Mouse (Mus musculus) heart, adult 2 months (tissue): Measurements from ENCODE around the gene Pla2g4a. TPM values are rescaled to one million over a fixed set of nuclear protein-coding genes. Genes with fewer than 3 reads are reported as not detected.

Experiments
- DNase-seq, 2 experiments: peaks; one replicate each; pipeline ENCODE4 v3.0.0; 2021
- H3K27ac ChIP-seq: fragments of 200-600 bp; 2 replicates; pipeline ENCODE4 v1.8.1; 2022
- H3K27me3 ChIP-seq: fragments of 200-500 bp; 2 replicates; pipeline ENCODE4 v1.6.1; 2012; ENCODE audit warnings: mild to moderate bottlenecking, low read length, inconsistent platforms, mixed read lengths; ENCODE audit not compliant: control insufficient read depth, insufficient read depth
- H3K36me3 ChIP-seq: fragments of 200-500 bp; 2 replicates; pipeline ENCODE4 v1.6.1; 2012; ENCODE audit warnings: low read length, inconsistent platforms; ENCODE audit not compliant: control insufficient read depth, insufficient read depth
- H3K4me1 ChIP-seq: fragments of 200-500 bp; 2 replicates; pipeline ENCODE4 v1.6.1; 2011; ENCODE audit warnings: low read length; ENCODE audit not compliant: control insufficient read depth, insufficient read depth
- H3K4me3 ChIP-seq: fragments of 200-600 bp; 2 replicates; pipeline ENCODE4 v1.8.1; 2022
- H3K79me2 ChIP-seq: fragments of 200-500 bp; replicated peaks from 2 replicates; pipeline ENCODE4 v1.6.1; 2012; ENCODE audit warnings: mild to moderate bottlenecking, inconsistent platforms, low read length, moderate library complexity, mixed read lengths; ENCODE audit not compliant: control insufficient read depth, insufficient read depth
- H3K9ac ChIP-seq: fragments of 200-500 bp; 2 replicates; pipeline ENCODE4 v1.6.1; 2012; ENCODE audit warnings: low read depth, mild to moderate bottlenecking, control low read depth, inconsistent platforms, low read length, mixed read lengths
- CTCF ChIP-seq: fragments of 200-600 bp; IDR thresholded peaks from 2 replicates; pipeline ENCODE4 v1.8.1; 2022; ENCODE audit warnings: antibody characterized with exemption, mild to moderate bottlenecking, moderate library complexity
- EP300 ChIP-seq: fragments of 200-500 bp; IDR thresholded peaks from 2 replicates; pipeline ENCODE4 v1.6.1; 2011; ENCODE audit warnings: low read depth, low read length, control low read depth; ENCODE audit not compliant: insufficient read depth
- POLR2A ChIP-seq: fragments of 200-500 bp; IDR thresholded peaks from 2 replicates; pipeline ENCODE4 v1.6.1; 2011; ENCODE audit warnings: mild to moderate bottlenecking, low read depth, low read length, control low read depth; ENCODE audit not compliant: insufficient read depth
- WGBS: fragments of 180-500 bp; shearing (Covaris S2); methylation state at CpG from one replicate; pipeline ENCODE4 v1.1.7; 2018; 5-methylcytosine and 5-hydroxymethylcytosine counted together
- intact Hi-C: fragments of 180-260 bp; cut with DNase I; formaldehyde crosslinking; loops from one replicate; pipeline ENCODE4 v1.15.1; 2025
- polyA plus RNA-seq: library from polyadenylated mRNA; depleted of rRNA; stranded (reverse); fragments of >200 nt; gene quantifications from 2 replicates; pipeline ENCODE4 v1.2.3, GENCODE M21; 2012
- total RNA-seq, 2 experiments: library from RNA; stranded (reverse); gene quantifications; 2 replicates each; pipeline ENCODE4 v1.2.3; 2021

Pla2g4a gene
- total and polyA plus RNA-seq, 3 experiments, result 1.1 to 3.2 (median 2.3) TPM

DNA sequence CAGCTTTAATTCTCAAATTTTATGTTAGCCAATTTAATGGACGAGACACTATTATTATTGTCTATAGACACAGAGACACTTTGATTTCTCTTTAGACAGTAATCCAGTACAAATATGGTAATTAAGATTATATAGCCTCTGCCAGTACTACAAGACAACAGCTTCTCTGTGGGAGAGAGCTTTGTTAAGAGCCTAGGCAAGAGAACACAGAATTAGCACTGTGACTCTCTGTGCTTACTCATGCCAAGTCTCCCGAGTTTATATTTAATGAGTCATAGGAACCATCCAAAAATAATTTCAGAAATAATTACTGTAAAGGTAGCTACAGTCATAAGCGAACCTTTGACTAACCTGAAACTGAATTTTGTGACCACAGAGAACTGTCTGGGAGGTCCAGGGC lies 84.6 kb downstream of the Pla2g4a start:
- no peaks in the 10 kb centered on the region for H3K4me1 ChIP-seq
- 58% methylated on average over 3 of the region's 3 CpGs for WGBS
- no peaks in the 10 kb centered on the region for H3K27me3 ChIP-seq
- no peak overlapping the region for H3K9ac ChIP-seq
- intact Hi-C loops, result no loop called here
- no peaks in the 10 kb centered on the region for H3K36me3 ChIP-seq
- TF ChIP-seq EP300 (no peak), CTCF (no peak), POLR2A (no peak)
- no peak overlapping the region for H3K4me3 ChIP-seq
- no peaks in the 10 kb centered on the region for H3K79me2 ChIP-seq
- H3K27ac ChIP-seq, result no peak overlapping the region
- DNase-seq, result no peak

DNA sequence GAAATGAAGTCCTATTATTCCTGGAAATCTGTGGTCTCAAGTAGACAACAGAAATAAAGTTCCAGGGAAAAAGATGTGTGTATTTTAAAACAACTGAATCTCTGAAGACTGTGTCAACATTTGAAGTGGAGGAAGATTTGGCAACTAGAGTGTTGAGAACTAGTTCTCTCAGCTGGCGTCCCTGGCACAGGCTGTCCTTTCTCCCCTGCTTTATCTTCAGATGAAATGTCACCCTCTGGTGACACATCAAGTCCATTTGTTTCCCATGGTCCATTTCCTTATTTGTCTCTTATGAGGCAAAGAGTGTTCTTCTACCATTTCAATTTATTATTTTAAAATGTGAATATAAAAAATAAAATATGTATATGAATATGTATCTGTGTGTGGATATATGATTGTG lies 89.5 kb downstream of the Pla2g4a start:
- Histone ChIP-seq H3K36me3 (no peaks in the 10 kb centered on the region), H3K27me3 (no peaks in the 10 kb centered on the region), H3K9ac (no peak overlapping the region), H3K4me1 (no peaks in the 10 kb centered on the region; the same call in 1 of the 2 replicates), H3K79me2 (no peaks in the 10 kb centered on the region), H3K4me3 (no peak overlapping the region), H3K27ac (peak overlapping the region; percentile 21)
- DNase-seq, result no peak
- intact Hi-C loops, result no loop called here
- 36% methylated on average over 1 of the region's 1 CpGs for WGBS
- TF ChIP-seq CTCF (0 out of 2 replicates have a peak, but pooled peaks have one; percentile 6), POLR2A (no peak), EP300 (no peak)

DNA sequence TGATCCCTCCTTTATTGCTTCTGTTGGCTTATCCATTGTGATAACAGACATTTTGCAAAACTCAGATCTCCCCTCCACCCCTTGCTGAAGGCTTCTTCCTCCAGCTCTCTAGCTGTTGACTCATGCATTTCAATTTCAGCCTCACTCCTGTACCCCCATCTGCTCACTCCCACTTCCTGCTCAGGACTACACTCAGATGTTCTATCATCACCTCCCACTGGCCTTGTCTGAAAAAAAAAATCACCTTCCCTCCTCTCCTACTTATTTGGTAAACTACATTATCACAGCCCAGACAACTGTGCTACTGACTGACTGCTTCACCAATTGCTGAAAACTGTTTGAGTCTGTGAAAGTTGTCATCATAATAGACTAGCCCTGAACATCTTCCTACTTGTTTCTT lies 93.8 kb downstream of the Pla2g4a start:
- H3K36me3 ChIP-seq, result no peaks in the 10 kb centered on the region
- no peak for TF ChIP-seq EP300
- no peak for DNase-seq
- no peak overlapping the region for H3K4me3 ChIP-seq
- no peak overlapping the region for H3K9ac ChIP-seq
- H3K27ac ChIP-seq, result no peak overlapping the region
- H3K79me2 ChIP-seq, result no peaks in the 10 kb centered on the region
- intact Hi-C loops, result loop anchor here (10.0 kb wide), 1 partner anchor 87 kb away; no protein-coding TSS in a partner anchor
- H3K4me1 ChIP-seq, result no peaks in the 10 kb centered on the region; the same call in 1 of the 2 replicates
- H3K27me3 ChIP-seq, result no peaks in the 10 kb centered on the region

DNA sequence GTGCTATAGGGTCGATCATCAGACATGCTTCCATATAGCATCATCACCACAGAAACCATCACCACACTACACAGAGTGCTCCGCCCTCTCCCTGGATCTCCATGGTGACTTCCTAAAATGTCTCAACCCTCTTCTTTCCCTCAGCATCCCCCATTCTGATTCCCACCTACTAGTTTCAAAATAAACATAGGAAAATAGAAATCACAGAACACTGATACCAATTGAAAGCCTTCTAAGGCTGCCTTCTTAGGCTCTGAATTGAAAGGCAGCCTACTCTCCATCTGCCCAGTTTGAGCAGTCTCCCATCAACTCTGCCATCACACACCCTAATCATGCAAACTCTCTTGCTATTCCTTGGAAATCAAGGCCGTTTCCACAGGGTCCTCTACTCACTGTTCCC lies 94.9 kb downstream of the Pla2g4a start:
- WGBS, result 90% methylated on average over 3 of the region's 3 CpGs
- DNase-seq, result no peak
- no peak overlapping the region for H3K9ac ChIP-seq
- intact Hi-C loops, result loop anchor here (10.0 kb wide), 1 partner anchor 89 kb away; no protein-coding TSS in a partner anchor
- TF ChIP-seq POLR2A (no peak), EP300 (no peak), CTCF (no peak)
- no peak overlapping the region for H3K27ac ChIP-seq
- H3K4me1 ChIP-seq, result no peaks in the 10 kb centered on the region; the same call in 1 of the 2 replicates
- H3K4me3 ChIP-seq, result no peak overlapping the region
- no peaks in the 10 kb centered on the region for H3K36me3 ChIP-seq
- H3K79me2 ChIP-seq, result no peaks in the 10 kb centered on the region
- H3K27me3 ChIP-seq, result no peaks in the 10 kb centered on the region

GRCm38 (mm10) chr1:149862801-149863200 lies 98.3 kb downstream of the Pla2g4a start:
- TF ChIP-seq POLR2A (no peak), EP300 (0 out of 2 replicates have a peak, but pooled peaks have one; percentile 49)
- H3K4me1 ChIP-seq, result no peaks in the 10 kb centered on the region; the same call in 1 of the 2 replicates
- no peaks in the 10 kb centered on the region for H3K79me2 ChIP-seq
- intact Hi-C loops, result loop anchor here (10.0 kb wide), 1 partner anchor 92 kb away; no protein-coding TSS in a partner anchor
- H3K36me3 ChIP-seq, result no peaks in the 10 kb centered on the region
- H3K4me3 ChIP-seq, result peak overlapping the region; percentile 18; the same call in 1 of the 2 replicates
- no peak overlapping the region for H3K9ac ChIP-seq
- no peaks in the 10 kb centered on the region for H3K27me3 ChIP-seq
- DNase-seq, result peak; percentile 52 to 69
- peak overlapping the region; percentile 52 for H3K27ac ChIP-seq
- 25% methylated on average over 6 of the region's 6 CpGs for WGBS

GRCm38 (mm10) chr1:149862181-149862580 lies 98.9 kb downstream of the Pla2g4a start:
- DNase-seq, result no peak
- Histone ChIP-seq H3K36me3 (no peaks in the 10 kb centered on the region), H3K9ac (no peak overlapping the region), H3K27me3 (no peaks in the 10 kb centered on the region), H3K4me3 (no peak overlapping the region), H3K27ac (peak overlapping the region; percentile 52), H3K4me1 (no peaks in the 10 kb centered on the region; the same call in 1 of the 2 replicates), H3K79me2 (no peaks in the 10 kb centered on the region)
- 61% methylated on average over 2 of the region's 2 CpGs for WGBS
- no peak for TF ChIP-seq POLR2A
- TF ChIP-seq EP300, result no peak
- no peak for TF ChIP-seq CTCF
- intact Hi-C loops, result loop anchor here (10.0 kb wide), 1 partner anchor 93 kb away; no protein-coding TSS in a partner anchor
